Mouse (Mus musculus) kidney, postnatal 0 days (tissue): Measurements from ENCODE around the gene Art3. TPM values are rescaled to one million over a fixed set of nuclear protein-coding genes. Genes with fewer than 3 reads are reported as not detected.

Experiments
- ATAC-seq: fragments of 200-750 bp; cut with Nextera tagmentation; replicated peaks from 2 replicates; pipeline ENCODE4 v1.8.0; 2017; ENCODE audit warnings: low read depth, moderate number of reproducible peaks, moderate TSS enrichment, moderate library complexity; ENCODE audit not compliant: low FRiP score
- DNase-seq: peaks from one replicate; pipeline ENCODE4 v3.0.0-alpha.2; 2016; ENCODE audit warnings: low spot score
- H3K27ac ChIP-seq: fragments of 300-500 bp; sonication (generic); 2 replicates; pipeline ENCODE4 v1.5.1; 2014; ENCODE audit warnings: mild to moderate bottlenecking
- H3K27me3 ChIP-seq: fragments of 300-500 bp; sonication (generic); 2 replicates; pipeline ENCODE4 v1.6.1; 2014; ENCODE audit warnings: low read length, mixed read lengths; ENCODE audit not compliant: insufficient read depth
- H3K36me3 ChIP-seq: fragments of 300-500 bp; sonication (generic); 2 replicates; pipeline ENCODE4 v1.6.1; 2014; ENCODE audit warnings: low read length, mixed read lengths; ENCODE audit not compliant: insufficient read depth
- H3K4me1 ChIP-seq: fragments of 300-500 bp; sonication (generic); replicated peaks from 2 replicates; pipeline ENCODE4 v1.6.1; 2014; ENCODE audit warnings: antibody characterized with exemption, low read length, mixed read lengths; ENCODE audit not compliant: insufficient read depth
- H3K4me2 ChIP-seq: fragments of 300-500 bp; sonication (generic); 2 replicates; pipeline ENCODE4 v1.6.1; 2014; ENCODE audit warnings: mild to moderate bottlenecking, low read length, moderate library complexity, mixed read lengths
- H3K4me3 ChIP-seq: fragments of 300-500 bp; sonication (generic); replicated peaks from 2 replicates; pipeline ENCODE4 v1.5.1; 2014; ENCODE audit warnings: low read depth, low read length
- H3K9ac ChIP-seq: fragments of 300-500 bp; sonication (generic); 2 replicates; pipeline ENCODE4 v1.6.1; 2014; ENCODE audit warnings: low read depth, low read length
- H3K9me3 ChIP-seq: fragments of 300-500 bp; sonication (generic); replicated peaks from 2 replicates; pipeline ENCODE4 v1.6.1; 2016; ENCODE audit warnings: low read length, inconsistent platforms, mixed read lengths
- CTCF ChIP-seq: IDR thresholded peaks from 2 replicates; pipeline ENCODE4 v1.5.1; 2016; ENCODE audit warnings: antibody characterized with exemption, low read depth, mild to moderate bottlenecking, moderate library complexity
- WGBS: fragments of 180-500 bp; shearing (Covaris S2); extraction: QIAGEN DNeasy Blood & Tissue Kit; methylation state at CpG from one replicate; pipeline ENCODE4 v1.1.7; 2014; 5-methylcytosine and 5-hydroxymethylcytosine counted together
- polyA plus RNA-seq: library from polyadenylated mRNA; unstranded; fragments of >200 nt; fragmentation: Nextera tagmentation; extraction: Ambion mirVana; gene quantifications from 2 replicates; pipeline ENCODE4 v1.2.1, GENCODE M21; 2015

The Art3 gene
- polyA plus RNA-seq, 1 experiment from 2014 or later, result 9.2 TPM

DNA sequence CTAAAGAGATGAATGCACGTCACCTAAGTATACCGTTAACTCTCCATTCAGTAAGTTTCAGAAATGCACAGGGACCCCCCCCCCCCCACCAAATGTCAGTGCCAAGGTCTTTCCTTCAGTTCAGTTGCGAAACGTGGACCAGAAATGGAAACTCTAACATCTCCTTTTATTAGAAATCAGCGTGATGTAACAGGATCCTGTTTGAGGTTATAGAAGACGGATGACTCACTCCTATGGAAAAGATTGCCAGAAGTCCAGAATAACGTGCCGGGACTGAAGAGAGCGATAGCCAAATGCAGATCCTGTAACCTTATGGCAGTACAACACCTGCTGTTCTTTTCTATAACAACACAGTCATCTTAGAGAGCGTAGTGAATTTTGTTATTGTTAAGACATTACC is 36.8 kb downstream of the Art3 start:
- WGBS, result 56% methylated on average over 10 of the region's 10 CpGs
- no peak overlapping the region for H3K4me2 ChIP-seq

DNA sequence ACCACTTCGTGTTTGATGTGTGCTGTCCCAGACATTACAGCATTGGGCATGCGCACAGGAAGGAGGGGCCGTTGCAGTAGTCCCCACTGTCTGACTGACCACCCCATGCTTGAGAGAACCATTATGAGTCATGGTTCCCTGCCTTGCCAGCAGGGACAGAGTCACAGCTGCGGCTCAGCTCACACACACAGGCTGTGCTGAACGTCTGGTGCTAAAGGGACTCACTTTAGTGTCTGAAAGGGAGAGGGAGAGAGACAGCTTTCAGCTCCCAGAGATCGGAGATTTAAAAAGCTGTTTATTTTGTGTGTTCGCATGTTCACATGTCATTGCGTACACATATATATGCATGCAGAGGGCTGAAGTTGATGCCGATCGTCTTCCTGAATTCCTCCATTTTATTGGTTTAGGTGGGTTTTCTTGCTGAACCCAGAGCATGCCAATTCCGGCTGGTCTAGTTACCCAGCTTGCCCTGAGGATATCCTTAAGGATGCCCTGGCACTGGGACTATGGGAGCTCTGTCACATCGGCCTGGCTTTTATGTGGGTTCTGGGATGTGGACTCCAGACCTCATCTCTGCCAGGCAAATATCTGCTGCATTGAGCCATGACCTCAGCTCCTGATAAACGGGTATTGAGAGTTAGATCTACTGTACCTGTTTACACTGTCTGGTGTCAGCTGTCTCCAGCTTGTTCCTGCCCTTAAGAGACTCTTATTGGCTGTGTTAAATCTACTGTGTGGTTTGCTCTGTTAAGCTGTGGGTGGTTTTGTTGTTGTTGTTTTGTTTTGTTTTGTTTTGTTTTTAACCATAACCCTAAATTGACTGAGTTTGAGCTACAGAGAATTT is 37.7 kb downstream of the Art3 start:
- no peak overlapping the region for H3K4me2 ChIP-seq
- no peak overlapping the region for H3K4me3 ChIP-seq
- no peak overlapping the region for H3K9ac ChIP-seq
- DNase-seq (peak; percentile 51), ATAC-seq (peak; percentile 80; the same call in 1 of the 2 replicates)
- TF ChIP-seq CTCF, result peak; percentile 26; the same call in 1 of the 2 replicates
- 60% methylated on average over 13 of the region's 13 CpGs for WGBS
- H3K4me1 ChIP-seq, result no peaks in the 10 kb centered on the region
- no peaks in the 10 kb centered on the region for H3K27me3 ChIP-seq
- no peaks in the 10 kb centered on the region for H3K9me3 ChIP-seq
- H3K36me3 ChIP-seq, result no peaks in the 10 kb centered on the region
- H3K27ac ChIP-seq, result no peak overlapping the region

More for the DNA sequence above, 36.8 kb downstream of the Art3 start:
- DNase-seq (peak; percentile 37), ATAC-seq (no peak)
- TF ChIP-seq CTCF, result no peak
- no peaks in the 10 kb centered on the region for H3K9me3 ChIP-seq
- no peak overlapping the region for H3K9ac ChIP-seq
- no peaks in the 10 kb centered on the region for H3K4me1 ChIP-seq
- H3K27me3 ChIP-seq, result no peaks in the 10 kb centered on the region
- H3K27ac ChIP-seq, result no peak overlapping the region
- H3K4me3 ChIP-seq, result no peak overlapping the region
- no peaks in the 10 kb centered on the region for H3K36me3 ChIP-seq

DNA sequence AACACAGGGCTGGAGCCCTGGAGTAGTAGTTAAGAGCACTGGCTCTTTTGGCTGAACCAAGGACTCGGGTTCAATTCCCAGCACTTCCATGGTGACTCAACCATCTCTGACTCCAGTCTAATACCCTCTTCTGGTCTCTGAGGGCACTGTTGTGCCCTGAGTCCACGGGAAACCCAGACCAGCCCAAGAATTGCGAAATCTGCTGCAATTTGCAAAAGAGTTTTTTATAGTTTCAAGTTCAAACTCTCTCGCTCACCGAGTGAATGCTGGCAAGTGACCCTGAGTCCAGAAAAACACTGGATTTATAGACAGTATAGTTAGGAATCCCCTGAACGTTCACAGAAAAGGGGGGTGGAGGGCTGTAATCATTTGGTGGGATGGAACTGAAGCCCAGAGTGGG is 38.8 kb downstream of the Art3 start:
- H3K27ac ChIP-seq, result no peak overlapping the region
- 71% methylated on average over 6 of the region's 6 CpGs for WGBS
- no peak for ATAC-seq

DNA sequence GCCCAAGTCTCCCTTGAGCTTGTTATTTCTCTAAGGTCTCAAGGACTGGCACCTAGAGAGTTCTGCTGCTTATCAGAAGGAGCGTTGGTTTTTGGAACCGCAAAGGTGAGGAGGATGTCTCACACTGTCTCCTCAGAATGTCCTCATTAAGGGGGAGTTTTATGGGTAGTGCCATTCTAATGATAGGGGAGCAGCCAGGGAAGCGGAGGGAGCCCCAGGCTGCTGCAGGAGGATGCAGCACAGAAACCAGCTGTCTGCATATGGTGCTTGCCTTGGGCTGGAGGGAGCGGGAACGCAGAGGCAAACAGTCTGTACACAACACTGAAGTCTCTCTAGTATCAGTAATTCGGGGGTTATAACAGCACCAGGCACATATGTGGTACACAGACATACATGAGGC is 39.3 kb downstream of the Art3 start:
- WGBS, result 82% methylated on average over 6 of the region's 6 CpGs
- no peaks in the 10 kb centered on the region for H3K36me3 ChIP-seq
- no peaks in the 10 kb centered on the region for H3K27me3 ChIP-seq
- no peaks in the 10 kb centered on the region for H3K4me1 ChIP-seq
- DNase-seq (no peak), ATAC-seq (no peak)
- no peak for TF ChIP-seq CTCF
- no peaks in the 10 kb centered on the region for H3K9me3 ChIP-seq
- no peak overlapping the region for H3K4me3 ChIP-seq
- no peak overlapping the region for H3K27ac ChIP-seq
- no peak overlapping the region for H3K4me2 ChIP-seq
- H3K9ac ChIP-seq, result no peak overlapping the region

More for the DNA sequence above, 38.8 kb downstream of the Art3 start:
- Histone ChIP-seq H3K9ac (no peak overlapping the region), H3K4me1 (no peaks in the 10 kb centered on the region), H3K4me3 (no peak overlapping the region), H3K27me3 (no peaks in the 10 kb centered on the region), H3K36me3 (no peaks in the 10 kb centered on the region), H3K9me3 (no peaks in the 10 kb centered on the region), H3K4me2 (no peak overlapping the region)
- DNase-seq, result no peak
- TF ChIP-seq CTCF, result no peak

DNA sequence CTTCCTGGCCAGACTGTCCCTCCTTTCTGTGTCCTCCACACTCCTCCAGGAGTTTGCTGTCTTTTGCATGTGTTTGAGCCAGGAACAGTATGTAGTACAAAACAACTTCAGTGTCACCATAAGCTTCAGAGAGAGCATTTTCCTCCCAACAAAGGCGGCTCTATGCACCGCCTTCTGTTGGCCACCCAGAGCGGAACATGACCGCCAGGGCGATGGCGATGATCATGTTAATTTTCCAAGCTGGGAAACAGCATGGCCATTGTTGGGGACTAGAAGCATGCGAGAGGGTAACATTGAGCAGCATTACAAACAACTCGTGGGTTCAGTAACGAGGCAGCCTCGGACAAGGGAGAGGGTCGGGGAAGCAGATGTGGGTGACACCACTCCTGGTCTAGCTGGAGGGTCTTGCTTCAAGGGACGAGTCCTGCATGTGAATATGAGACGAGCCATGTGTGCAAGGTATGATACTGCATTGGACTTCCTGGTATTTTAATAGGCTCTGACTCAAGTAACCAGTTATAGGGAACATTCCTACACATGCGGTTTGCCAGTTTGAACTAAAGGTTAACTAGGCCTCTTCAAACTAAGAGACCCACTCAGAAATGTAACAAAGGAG is 39.8 kb downstream of the Art3 start:
- no peak for TF ChIP-seq CTCF
- H3K27ac ChIP-seq, result no peak overlapping the region
- ATAC-seq, result no peak
- no peak overlapping the region for H3K4me2 ChIP-seq
- no peaks in the 10 kb centered on the region for H3K4me1 ChIP-seq
- no peaks in the 10 kb centered on the region for H3K27me3 ChIP-seq
- 79% methylated on average over 14 of the region's 14 CpGs for WGBS
- no peak overlapping the region for H3K9ac ChIP-seq
- DNase-seq, result no peak
- no peaks in the 10 kb centered on the region for H3K9me3 ChIP-seq
- no peaks in the 10 kb centered on the region for H3K36me3 ChIP-seq
- no peak overlapping the region for H3K4me3 ChIP-seq

DNA sequence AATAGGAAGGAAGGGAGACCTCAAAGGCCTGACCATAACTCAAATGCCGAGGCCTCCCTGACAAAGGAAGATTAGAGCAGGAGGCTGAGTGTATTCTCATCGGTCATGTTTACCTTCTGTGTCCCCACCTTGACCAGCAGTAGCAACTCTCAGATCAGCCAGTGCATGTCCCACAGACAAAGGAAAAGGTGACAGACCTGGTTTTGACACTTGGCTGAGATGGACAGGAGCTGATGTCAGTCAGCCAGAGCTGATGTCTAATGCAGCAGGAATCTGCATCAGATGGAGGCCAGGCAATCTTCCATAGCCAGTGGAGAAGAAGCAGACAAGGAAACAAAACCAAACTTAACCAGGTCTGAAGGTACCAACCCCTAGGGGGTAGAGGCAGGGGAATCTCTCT is 41.0 kb downstream of the Art3 start:
- Histone ChIP-seq H3K9ac (no peak overlapping the region), H3K4me1 (no peaks in the 10 kb centered on the region), H3K4me3 (no peak overlapping the region), H3K4me2 (no peak overlapping the region), H3K9me3 (no peaks in the 10 kb centered on the region), H3K27me3 (no peaks in the 10 kb centered on the region), H3K36me3 (no peaks in the 10 kb centered on the region), H3K27ac (no peak overlapping the region)
- 27% methylated on average over 2 of the region's 2 CpGs for WGBS
- no peak for ATAC-seq
- TF ChIP-seq CTCF, result no peak
- no peak for DNase-seq
